Mouse (Mus musculus): ENCODE measurements around the gene Ntm. TPM values are rescaled to one million over a fixed set of nuclear protein-coding genes. Genes with fewer than 3 reads are reported as not detected.

Ntm gene
- polyA plus RNA-seq, 1 experiment, result not detected

- H3K36me3 ChIP-seq (ENCODE audit: control insufficient read depth, insufficient read depth), result no peaks in the 10 kb centered on the region
- no peak overlapping the region for H3ac ChIP-seq (ENCODE audit: control insufficient read depth, insufficient read length, low read depth)
- TF ChIP-seq MAX (IDR thresholded peaks at IDR 0.05), result no peak
- no peak for TF ChIP-seq FOSL1 (IDR thresholded peaks at IDR 0.05; ENCODE audit: insufficient read depth, low read length, poor library complexity, severe bottlenecking)
- TF ChIP-seq CTCF (IDR thresholded peaks at IDR 0.05; ENCODE audit: control insufficient read depth, insufficient read depth, insufficient read length), result no peak
- no peak for TF ChIP-seq USF1 (IDR thresholded peaks at IDR 0.05; ENCODE audit: low read depth)
- no peak for TF ChIP-seq MYOG (IDR thresholded peaks at IDR 0.05; ENCODE audit: control insufficient read depth, extremely low read depth, insufficient read length)
- TF ChIP-seq CEBPB (IDR thresholded peaks at IDR 0.05; ENCODE audit: low read depth), result no peak
- TF ChIP-seq MYOD1 (IDR thresholded peaks at IDR 0.05; ENCODE audit: control insufficient read depth, insufficient read length, low read depth), result no peak
- no peak overlapping the region for H3K4me3 ChIP-seq (ENCODE audit: insufficient read depth, poor library complexity, severe bottlenecking)
- H3K79me3 ChIP-seq (ENCODE audit: low read depth), result no peaks in the 10 kb centered on the region
- H3K79me2 ChIP-seq (ENCODE audit: control insufficient read depth, insufficient read depth), result no peaks in the 10 kb centered on the region
- no peaks in the 10 kb centered on the region for H3K27me3 ChIP-seq (ENCODE audit: control insufficient read depth, insufficient read depth, insufficient read length)
Observed at GRCm38 (mm10) chr9:29750371-29751014, 212.4 kb downstream of the Ntm start.

- Histone ChIP-seq H3K27me3 (ENCODE audit: control insufficient read depth, insufficient read depth, insufficient read length) (no peaks in the 10 kb centered on the region), H3K79me2 (ENCODE audit: control insufficient read depth, insufficient read depth) (no peaks in the 10 kb centered on the region), H3K79me3 (ENCODE audit: low read depth) (no peaks in the 10 kb centered on the region), H3ac (ENCODE audit: control insufficient read depth, insufficient read length, low read depth) (no peak overlapping the region), H3K4me3 (ENCODE audit: insufficient read depth, poor library complexity, severe bottlenecking) (no peak overlapping the region), H3K36me3 (ENCODE audit: control insufficient read depth, insufficient read depth) (no peaks in the 10 kb centered on the region)
- TF ChIP-seq CEBPB (IDR thresholded peaks at IDR 0.05; ENCODE audit: low read depth) (no peak), FOSL1 (IDR thresholded peaks at IDR 0.05; ENCODE audit: insufficient read depth, low read length, poor library complexity, severe bottlenecking) (no peak), USF1 (IDR thresholded peaks at IDR 0.05; ENCODE audit: low read depth) (no peak), CTCF (IDR thresholded peaks at IDR 0.05; ENCODE audit: control insufficient read depth, insufficient read depth, insufficient read length) (no peak), MYOG (IDR thresholded peaks at IDR 0.05; ENCODE audit: control insufficient read depth, extremely low read depth, insufficient read length) (no peak), MAX (IDR thresholded peaks at IDR 0.05) (no peak)
Observed at GRCm38 (mm10) chr9:29748070-29748469, 214.9 kb downstream of the Ntm start.

- no peaks in the 10 kb centered on the region for H3K36me3 ChIP-seq (ENCODE audit: control insufficient read depth, insufficient read depth)
- no peak for TF ChIP-seq MAX (IDR thresholded peaks at IDR 0.05)
- TF ChIP-seq MYOG (IDR thresholded peaks at IDR 0.05; ENCODE audit: control insufficient read depth, extremely low read depth, insufficient read length), result no peak
- no peak for TF ChIP-seq CEBPB (IDR thresholded peaks at IDR 0.05; ENCODE audit: low read depth)
- no peak for TF ChIP-seq FOSL1 (IDR thresholded peaks at IDR 0.05; ENCODE audit: insufficient read depth, low read length, poor library complexity, severe bottlenecking)
- no peak for TF ChIP-seq MYOD1 (IDR thresholded peaks at IDR 0.05; ENCODE audit: control insufficient read depth, insufficient read length, low read depth)
- TF ChIP-seq CTCF (IDR thresholded peaks at IDR 0.05; ENCODE audit: control insufficient read depth, insufficient read depth, insufficient read length), result no peak
- no peak for TF ChIP-seq USF1 (IDR thresholded peaks at IDR 0.05; ENCODE audit: low read depth)
- no peak overlapping the region for H3K4me3 ChIP-seq (ENCODE audit: insufficient read depth, poor library complexity, severe bottlenecking)
Observed at GRCm38 (mm10) chr9:29738835-29739526, 224.0 kb downstream of the Ntm start.

GRCm38 (mm10) chr9:29736031-29736430, 226.9 kb downstream of the Ntm start:
- no peaks in the 10 kb centered on the region for H3K27me3 ChIP-seq (ENCODE audit: control insufficient read depth, insufficient read depth, insufficient read length)
- H3K79me2 ChIP-seq (ENCODE audit: control insufficient read depth, insufficient read depth), result no peaks in the 10 kb centered on the region
- H3K79me3 ChIP-seq (ENCODE audit: low read depth), result no peaks in the 10 kb centered on the region
- H3K36me3 ChIP-seq (ENCODE audit: control insufficient read depth, insufficient read depth), result no peaks in the 10 kb centered on the region
- TF ChIP-seq FOSL1 (IDR thresholded peaks at IDR 0.05; ENCODE audit: insufficient read depth, low read length, poor library complexity, severe bottlenecking) (no peak), USF1 (IDR thresholded peaks at IDR 0.05; ENCODE audit: low read depth) (no peak), CEBPB (IDR thresholded peaks at IDR 0.05; ENCODE audit: low read depth) (no peak), MAX (IDR thresholded peaks at IDR 0.05) (no peak), MYOD1 (IDR thresholded peaks at IDR 0.05; ENCODE audit: control insufficient read depth, insufficient read length, low read depth) (no peak), CTCF (IDR thresholded peaks at IDR 0.05; ENCODE audit: control insufficient read depth, insufficient read depth, insufficient read length) (no peak), MYOG (IDR thresholded peaks at IDR 0.05; ENCODE audit: control insufficient read depth, extremely low read depth, insufficient read length) (no peak)
- H3K4me3 ChIP-seq (ENCODE audit: insufficient read depth, poor library complexity, severe bottlenecking), result no peak overlapping the region
- H3ac ChIP-seq (ENCODE audit: control insufficient read depth, insufficient read length, low read depth), result no peak overlapping the region

More at GRCm38 (mm10) chr9:29738835-29739526, 224.0 kb downstream of the Ntm start:
- Histone ChIP-seq H3K79me3 (ENCODE audit: low read depth) (no peaks in the 10 kb centered on the region), H3K27me3 (ENCODE audit: control insufficient read depth, insufficient read depth, insufficient read length) (no peaks in the 10 kb centered on the region), H3K79me2 (ENCODE audit: control insufficient read depth, insufficient read depth) (no peaks in the 10 kb centered on the region), H3ac (ENCODE audit: control insufficient read depth, insufficient read length, low read depth) (no peak overlapping the region)

GRCm38 (mm10) chr9:29732895-29733294, 230.0 kb downstream of the Ntm start:
- Histone ChIP-seq H3K79me2 (ENCODE audit: control insufficient read depth, insufficient read depth) (no peaks in the 10 kb centered on the region), H3K79me3 (ENCODE audit: low read depth) (no peaks in the 10 kb centered on the region), H3K27me3 (ENCODE audit: control insufficient read depth, insufficient read depth, insufficient read length) (no peaks in the 10 kb centered on the region), H3K36me3 (ENCODE audit: control insufficient read depth, insufficient read depth) (no peaks in the 10 kb centered on the region), H3ac (ENCODE audit: control insufficient read depth, insufficient read length, low read depth) (no peak overlapping the region), H3K4me3 (ENCODE audit: insufficient read depth, poor library complexity, severe bottlenecking) (no peak overlapping the region)
- no peak for TF ChIP-seq CTCF (IDR thresholded peaks at IDR 0.05; ENCODE audit: control insufficient read depth, insufficient read depth, insufficient read length)

Measured in C2C12 (cell line).